Mouse (Mus musculus) forebrain, embryonic 14.5 days (tissue): ENCODE measurements around the gene Tnfrsf25. TPM values are rescaled to one million over a fixed set of nuclear protein-coding genes. Genes with fewer than 3 reads are reported as not detected.
A peak's percentile ranks its signal among the peaks of the same experiment; 100 is the strongest.

Experiments
- ATAC-seq: fragments of 200-750 bp; cut with Nextera tagmentation; 2 replicates; pipeline ENCODE4 v1.8.0; 2017; ENCODE audit warnings: mild to moderate bottlenecking, moderate library complexity
- DNase-seq: peaks from one replicate; pipeline ENCODE4 v3.0.0-alpha.2; 2015; ENCODE audit warnings: low spot score
- H3K27ac ChIP-seq: fragments of 300-500 bp; sonication (generic); 2 replicates; pipeline ENCODE4 v1.5.1; 2014; ENCODE audit warnings: low read depth, mild to moderate bottlenecking, control low read depth, low read length, moderate library complexity
- H3K27me3 ChIP-seq: fragments of 300-500 bp; sonication (generic); replicated peaks from 2 replicates; pipeline ENCODE4 v1.6.1; 2014; ENCODE audit warnings: low read length, control low read depth, mixed read lengths; ENCODE audit not compliant: control insufficient read depth, insufficient read depth
- H3K36me3 ChIP-seq: fragments of 300-500 bp; sonication (generic); 2 replicates; pipeline ENCODE4 v1.6.1; 2014; ENCODE audit warnings: low read length, control low read depth; ENCODE audit not compliant: control insufficient read depth, insufficient read depth
- H3K4me1 ChIP-seq: fragments of 300-500 bp; sonication (generic); 2 replicates; pipeline ENCODE4 v1.6.1; 2014; ENCODE audit warnings: antibody characterized with exemption, low read length, control low read depth; ENCODE audit not compliant: control insufficient read depth, insufficient read depth
- H3K4me2 ChIP-seq: fragments of 300-500 bp; sonication (generic); 2 replicates; pipeline ENCODE4 v1.6.1; 2014; ENCODE audit warnings: mild to moderate bottlenecking, control low read depth, low read length
- H3K4me3 ChIP-seq: fragments of 300-500 bp; sonication (generic); 2 replicates; pipeline ENCODE4 v1.5.1; 2014; ENCODE audit warnings: low read depth, low read length, control low read depth
- H3K9ac ChIP-seq: fragments of 300-500 bp; sonication (generic); 2 replicates; pipeline ENCODE4 v1.6.1; 2014; ENCODE audit warnings: mild to moderate bottlenecking, low read length, control low read depth, moderate library complexity
- H3K9me3 ChIP-seq: fragments of 300-500 bp; sonication (generic); replicated peaks from 2 replicates; pipeline ENCODE4 v1.6.1; 2016; ENCODE audit warnings: low read length, control low read depth, mixed read lengths; ENCODE audit not compliant: control insufficient read depth
- WGBS: fragments of 180-500 bp; shearing (Covaris S2); extraction: QIAGEN DNeasy Blood & Tissue Kit; methylation state at CpG from one replicate; pipeline ENCODE4 v1.1.7; 2014; 5-methylcytosine and 5-hydroxymethylcytosine counted together
- polyA plus RNA-seq: library from polyadenylated mRNA; unstranded; fragments of >200 nt; fragmentation: Nextera tagmentation; extraction: Ambion mirVana; gene quantifications from 2 replicates; pipeline ENCODE4 v1.2.1, GENCODE M21; 2014

Gene Tnfrsf25
- polyA plus RNA-seq, 1 experiment from 2014 or later = 0.62 TPM

DNA sequence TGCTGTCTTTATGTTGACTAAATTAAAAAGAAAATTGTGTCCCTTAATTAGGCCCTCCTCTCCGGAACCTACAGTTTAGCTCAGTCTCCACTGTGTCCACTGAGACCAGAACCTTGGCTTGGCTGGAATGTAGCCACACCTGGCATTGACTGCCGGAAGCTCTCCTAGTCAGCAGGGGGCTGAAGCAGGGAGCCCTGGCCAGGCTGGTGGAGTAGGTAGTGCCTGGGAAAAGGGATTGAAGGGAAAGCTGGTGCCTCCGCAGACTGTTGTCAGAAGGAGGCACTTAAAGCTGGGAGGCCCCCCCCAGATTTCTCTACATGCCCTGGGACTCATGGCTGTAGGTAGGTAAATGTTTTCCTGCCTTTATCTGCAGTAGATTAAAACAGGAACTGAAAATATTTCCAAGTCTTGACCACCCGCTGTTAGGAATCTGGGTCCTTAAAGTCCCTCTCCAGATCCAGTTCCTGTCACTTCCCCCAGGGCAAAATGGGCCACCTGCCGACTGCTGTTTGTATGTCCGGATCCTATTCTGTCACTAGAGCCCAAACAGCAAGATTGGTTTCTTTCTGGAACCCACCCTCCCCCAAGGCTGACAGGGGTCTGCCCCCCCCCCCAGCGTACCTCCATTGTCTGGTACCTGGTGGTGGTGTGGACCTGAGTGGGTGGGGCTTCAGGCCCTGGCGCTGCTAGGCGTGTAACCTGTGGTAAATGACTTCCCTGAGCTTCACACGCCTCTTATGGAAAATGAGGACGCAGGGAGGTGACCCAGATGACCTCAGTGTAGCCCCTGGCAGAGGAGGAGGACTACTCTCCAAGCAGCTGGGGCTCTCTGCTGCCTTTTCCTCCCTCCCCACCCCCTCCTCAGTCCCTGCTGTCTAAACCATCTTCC lies 17.6 kb upstream of the Tnfrsf25 start:
- 20% methylated on average over 11 of the region's 11 CpGs for WGBS
- H3K9me3 ChIP-seq = no peaks in the 10 kb centered on the region
- no peak overlapping the region for H3K27ac ChIP-seq
- ATAC-seq (no peak), DNase-seq (no peak)
- H3K4me3 ChIP-seq = no peak overlapping the region
- H3K27me3 ChIP-seq = no peaks in the 10 kb centered on the region
- H3K36me3 ChIP-seq = no peaks in the 10 kb centered on the region
- no peak overlapping the region for H3K4me2 ChIP-seq
- no peaks in the 10 kb centered on the region for H3K4me1 ChIP-seq
- no peak overlapping the region for H3K9ac ChIP-seq

DNA sequence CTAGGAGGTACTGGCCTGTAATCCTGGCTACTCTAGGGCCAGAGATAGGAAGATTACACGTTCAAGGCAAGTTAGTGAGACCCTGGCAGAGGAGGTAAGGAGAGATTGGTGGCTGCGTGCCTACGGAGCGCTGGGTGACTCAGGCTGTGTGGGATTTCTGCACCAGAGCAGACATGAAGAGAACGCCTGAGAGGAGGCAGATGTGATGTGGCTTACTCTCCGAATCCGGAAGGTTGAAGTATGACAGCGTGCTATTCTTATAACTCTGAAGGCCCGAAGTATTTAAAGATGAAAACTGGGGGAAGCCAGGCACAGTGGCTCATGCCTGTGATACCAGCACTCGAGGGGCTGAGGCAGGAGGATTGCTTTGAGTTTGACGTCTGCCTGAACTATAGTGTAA lies 15.2 kb upstream of the Tnfrsf25 start:
- Histone ChIP-seq H3K27ac (no peak overlapping the region), H3K27me3 (no peaks in the 10 kb centered on the region), H3K36me3 (no peaks in the 10 kb centered on the region; the same call in 1 of the 2 replicates), H3K9me3 (no peaks in the 10 kb centered on the region), H3K9ac (no peak overlapping the region), H3K4me2 (no peak overlapping the region), H3K4me1 (no peaks in the 10 kb centered on the region), H3K4me3 (no peak overlapping the region)
- no peak for DNase-seq
- no peak for ATAC-seq
- 82% methylated on average over 11 of the region's 11 CpGs for WGBS

DNA sequence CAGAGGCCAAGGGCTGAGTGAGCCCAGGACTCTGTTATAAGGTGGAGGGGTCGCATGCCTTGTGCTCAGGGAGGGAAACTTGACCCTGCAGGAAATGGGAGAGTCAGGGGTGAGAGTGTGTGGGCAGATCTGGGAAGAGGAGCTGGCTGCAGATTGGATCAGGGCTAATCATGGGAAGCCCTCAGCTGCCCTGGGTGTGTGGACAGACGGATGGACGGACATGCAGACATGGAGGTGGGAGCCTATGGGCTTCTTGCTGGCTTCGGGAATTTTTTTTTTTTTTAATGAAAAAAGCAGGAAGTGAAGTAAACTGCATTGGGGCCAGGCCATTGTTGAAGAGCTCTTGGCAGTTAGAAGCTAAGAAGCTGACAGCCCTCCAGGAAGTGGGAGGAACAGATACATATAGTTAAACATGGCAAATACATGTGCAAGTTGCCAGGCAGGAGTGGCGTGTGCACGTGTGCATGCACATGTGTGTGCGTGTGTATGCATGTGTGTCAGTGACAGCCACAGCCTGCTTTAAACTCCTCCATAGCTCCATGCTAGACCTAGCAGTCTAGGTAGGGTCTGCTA lies 14.6 kb upstream of the Tnfrsf25 start:
- Histone ChIP-seq H3K9ac (no peak overlapping the region), H3K4me3 (no peak overlapping the region), H3K27me3 (0 out of 2 replicates have a peak, but pooled peaks cover 1% of the 10 kb centered on the region), H3K4me1 (no peaks in the 10 kb centered on the region), H3K27ac (no peak overlapping the region), H3K9me3 (no peaks in the 10 kb centered on the region), H3K36me3 (no peaks in the 10 kb centered on the region; the same call in 1 of the 2 replicates), H3K4me2 (no peak overlapping the region)
- WGBS = 86% methylated on average over 7 of the region's 7 CpGs
- DNase-seq (no peak), ATAC-seq (no peak)

DNA sequence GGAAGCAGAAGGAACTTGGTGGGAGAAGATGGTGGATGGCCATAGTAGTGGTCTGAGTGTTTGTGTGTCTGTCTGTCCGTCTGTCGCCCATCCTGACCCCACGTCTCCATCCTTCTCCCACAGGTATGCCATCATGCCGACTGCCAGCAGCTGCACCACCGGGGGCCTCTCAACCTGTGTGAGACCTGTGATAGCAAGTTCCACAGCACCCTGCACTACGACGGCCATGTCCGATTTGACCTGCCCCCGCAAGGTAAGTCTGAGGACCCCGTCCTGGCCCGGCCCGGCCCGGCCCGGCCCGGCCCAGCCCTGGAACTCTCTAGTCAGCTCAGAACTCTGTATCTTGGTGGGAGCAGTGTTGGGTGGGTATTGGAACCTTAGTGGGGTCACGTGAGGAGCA lies 13.8 kb upstream of the Tnfrsf25 start:
- Histone ChIP-seq H3K4me1 (no peaks in the 10 kb centered on the region), H3K4me2 (no peak overlapping the region), H3K9ac (no peak overlapping the region), H3K27me3 (0 out of 2 replicates have a peak, but pooled peaks cover 3% of the 10 kb centered on the region), H3K36me3 (peaks cover 3% of the 10 kb centered on the region; the same call in 1 of the 2 replicates), H3K27ac (no peak overlapping the region), H3K9me3 (no peaks in the 10 kb centered on the region), H3K4me3 (no peak overlapping the region)
- WGBS = 94% methylated on average over 16 of the region's 16 CpGs
- ATAC-seq (no peak), DNase-seq (no peak)

DNA sequence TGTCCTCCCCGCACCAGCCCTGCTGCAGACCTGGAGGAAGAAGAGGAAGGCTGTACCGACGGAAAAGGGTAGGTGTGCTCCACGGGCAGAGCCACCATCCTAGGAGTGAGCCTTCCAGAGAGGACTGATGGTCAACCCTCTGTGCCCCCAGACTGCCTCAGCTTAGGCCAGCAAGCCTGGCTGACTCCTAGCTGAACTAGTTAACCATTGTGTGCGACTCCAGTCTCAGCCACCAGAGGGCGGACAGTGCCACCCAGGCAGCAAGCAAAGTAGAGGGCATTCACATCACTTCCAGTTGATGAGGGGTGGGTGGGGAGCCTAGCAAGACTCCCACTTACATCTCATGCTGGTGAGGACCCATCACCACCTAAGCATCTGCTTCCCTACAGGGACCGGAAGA lies 12.7 kb upstream of the Tnfrsf25 start:
- Histone ChIP-seq H3K4me2 (no peak overlapping the region), H3K9me3 (no peaks in the 10 kb centered on the region), H3K27me3 (0 out of 2 replicates have a peak, but pooled peaks cover 3% of the 10 kb centered on the region), H3K36me3 (peaks cover 4% of the 10 kb centered on the region; the same call in 1 of the 2 replicates), H3K4me1 (peaks cover 7% of the 10 kb centered on the region), H3K27ac (no peak overlapping the region), H3K4me3 (no peak overlapping the region), H3K9ac (no peak overlapping the region)
- 0 out of 2 replicates have a peak, but pooled peaks have one; percentile 5 for ATAC-seq
- WGBS = 37% methylated on average over 7 of the region's 7 CpGs
- peak; percentile 58 for DNase-seq

DNA sequence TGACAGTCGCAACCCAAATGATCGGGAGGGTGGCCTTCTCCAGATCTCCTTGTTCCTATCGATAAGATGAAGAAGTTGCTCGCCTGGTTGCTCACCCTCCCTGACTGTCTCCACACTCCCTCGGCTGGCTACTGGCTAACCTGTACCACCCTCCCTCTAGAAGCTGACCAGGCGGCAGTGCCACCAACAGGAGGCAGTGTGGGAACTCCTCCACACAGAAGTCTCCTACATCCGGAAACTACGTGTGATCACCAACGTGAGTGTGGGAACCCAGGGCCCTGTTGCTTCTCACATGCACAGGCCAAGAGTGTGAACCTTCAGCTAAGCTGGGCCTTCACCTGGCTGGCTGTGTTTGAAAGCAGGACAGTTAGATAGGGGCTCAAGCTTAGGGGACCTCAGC lies 9.0 kb upstream of the Tnfrsf25 start:
- Histone ChIP-seq H3K9me3 (no peaks in the 10 kb centered on the region), H3K4me3 (no peak overlapping the region), H3K4me1 (peaks cover 13% of the 10 kb centered on the region), H3K27me3 (0 out of 2 replicates have a peak, but pooled peaks cover 3% of the 10 kb centered on the region), H3K9ac (no peak overlapping the region), H3K27ac (no peak overlapping the region), H3K36me3 (peaks cover 19% of the 10 kb centered on the region; the same call in 1 of the 2 replicates), H3K4me2 (no peak overlapping the region)
- DNase-seq (no peak), ATAC-seq (no peak)
- 58% methylated on average over 9 of the region's 9 CpGs for WGBS

DNA sequence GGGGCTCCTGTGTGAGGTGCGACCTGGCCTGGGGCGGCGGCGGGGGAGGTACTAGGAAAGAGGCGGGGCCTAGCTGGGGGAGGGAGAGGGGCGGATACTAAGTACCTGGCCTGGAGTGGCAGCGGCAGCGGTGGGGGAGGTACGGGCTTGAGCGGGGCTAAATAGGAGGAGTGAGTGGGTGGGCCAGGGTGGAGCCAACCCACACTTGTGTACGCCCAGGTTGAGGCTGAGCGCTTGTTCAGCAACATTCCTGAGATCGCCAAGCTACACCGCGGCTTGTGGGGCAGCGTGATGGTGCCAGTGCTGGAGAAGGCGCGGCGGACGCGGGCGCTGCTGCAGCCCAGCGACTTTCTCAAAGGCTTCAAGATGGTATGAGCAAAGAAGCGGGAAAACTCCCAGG lies 8.2 kb upstream of the Tnfrsf25 start:
- Histone ChIP-seq H3K27ac (no peak overlapping the region), H3K4me3 (peak overlapping the region; percentile 33), H3K4me1 (peaks cover 13% of the 10 kb centered on the region), H3K27me3 (0 out of 2 replicates have a peak, but pooled peaks cover 3% of the 10 kb centered on the region), H3K9me3 (no peaks in the 10 kb centered on the region), H3K4me2 (peak overlapping the region; percentile 74), H3K9ac (peak overlapping the region; percentile 53; the same call in 1 of the 2 replicates), H3K36me3 (peaks cover 24% of the 10 kb centered on the region; the same call in 1 of the 2 replicates)
- ATAC-seq = peak; percentile 59
- WGBS = 2% methylated on average over 23 of the region's 24 CpGs
- DNase-seq = no peak

DNA sequence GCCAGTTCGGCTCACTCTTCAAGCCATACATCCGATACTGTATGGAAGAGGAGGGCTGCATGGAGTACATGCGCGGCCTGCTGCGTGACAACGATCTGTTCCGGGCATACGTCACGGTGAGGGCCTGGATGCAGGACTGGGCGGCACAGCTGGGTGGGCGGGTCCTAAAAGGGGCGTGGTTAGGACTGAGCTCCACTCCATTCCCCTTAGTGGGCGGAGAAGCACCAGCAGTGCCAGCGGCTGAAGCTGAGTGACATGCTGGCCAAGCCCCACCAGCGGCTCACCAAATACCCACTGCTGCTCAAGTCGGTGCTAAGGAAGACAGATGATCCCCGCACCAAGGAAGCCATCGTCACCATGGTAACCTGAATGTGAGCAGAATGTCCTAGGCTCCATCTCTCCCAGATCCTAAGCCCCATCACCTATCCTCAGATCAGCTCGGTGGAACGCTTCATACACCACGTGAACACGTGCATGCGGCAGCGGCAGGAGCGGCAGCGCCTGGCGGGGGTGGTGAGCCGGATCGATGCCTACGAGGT lies 7.7 kb upstream of the Tnfrsf25 start:
- H3K36me3 ChIP-seq = peaks cover 27% of the 10 kb centered on the region; the same call in 1 of the 2 replicates
- DNase-seq = peak; percentile 89
- ATAC-seq = peak; percentile 95
- H3K27me3 ChIP-seq = 0 out of 2 replicates have a peak, but pooled peaks cover 3% of the 10 kb centered on the region
- peaks cover 13% of the 10 kb centered on the region for H3K4me1 ChIP-seq
- H3K4me3 ChIP-seq = peak overlapping the region; percentile 33
- no peaks in the 10 kb centered on the region for H3K9me3 ChIP-seq
- WGBS = 6% methylated on average over 30 of the region's 30 CpGs
- no peak overlapping the region for H3K27ac ChIP-seq
- H3K4me2 ChIP-seq = peak overlapping the region; percentile 74
- peak overlapping the region; percentile 53; the same call in 1 of the 2 replicates for H3K9ac ChIP-seq
